Mouse (Mus musculus): Measurements from ENCODE around the gene Ror1.

DNA sequence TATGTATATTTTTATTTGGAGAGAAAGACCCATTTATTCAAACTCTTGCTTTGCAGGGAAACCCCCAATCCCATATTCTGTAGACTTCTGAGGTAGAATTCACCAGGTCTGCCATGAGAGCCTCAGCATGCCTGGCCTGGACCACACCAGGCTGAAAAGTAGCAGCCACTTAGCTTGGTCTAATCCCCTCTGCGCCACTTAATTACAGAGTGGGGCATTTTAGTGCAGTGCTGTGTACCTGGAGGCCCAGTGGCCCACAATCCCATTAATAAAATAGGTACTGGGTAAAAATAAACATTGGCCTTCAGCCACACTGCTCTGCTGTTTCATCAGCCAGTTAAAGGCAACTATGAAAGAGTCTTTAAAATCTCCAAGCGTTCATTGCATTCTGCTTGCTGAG is 239.6 kb downstream of the Ror1 start:
- TF ChIP-seq CTCF (IDR thresholded peaks at IDR 0.05; ENCODE audit: borderline replicate concordance, extremely low read depth, insufficient read depth, insufficient read length) (no peak), POLR2A (IDR thresholded peaks at IDR 0.05; ENCODE audit: borderline replicate concordance, extremely low read depth, insufficient read depth, insufficient read length, poor library complexity, severe bottlenecking) (no peak)

Measured in brain, embryonic 14.5 days (tissue).